Mouse (Mus musculus): ENCODE results near the gene Cadps2. TPM values are rescaled to one million over a fixed set of nuclear protein-coding genes. Genes with fewer than 3 reads are reported as not detected.

Gene Cadps2
- polyA plus RNA-seq, 1 experiment from 2014 or later = 0.23 TPM

- 55% methylated on average over 15 of the region's 15 CpGs for WGBS
Observed at GRCm38 (mm10) chr6:23280811-23281513, 558.3 kb downstream of the Cadps2 start.

GRCm38 (mm10) chr6:23273483-23273882 is 565.7 kb downstream of the Cadps2 start:
- 77% methylated on average over 4 of the region's 4 CpGs for WGBS
- Histone ChIP-seq H3K27ac (ENCODE audit: low read depth, low read length) (no peak overlapping the region), H3K36me3 (ENCODE audit: control insufficient read depth, insufficient read depth, low read length) (no peaks in the 10 kb centered on the region), H3K4me2 (no peak overlapping the region), H3K4me1 (replicated peaks; ENCODE audit: control insufficient read depth, insufficient read depth, low read length) (no peaks in the 10 kb centered on the region), H3K9me3 (ENCODE audit: control insufficient read depth, low read length) (no peaks in the 10 kb centered on the region), H3K27me3 (replicated peaks; ENCODE audit: control insufficient read depth, insufficient read depth, low read length) (peaks cover 8% of the 10 kb centered on the region), H3K9ac (ENCODE audit: low read depth, low read length) (no peak overlapping the region), H3K4me3 (ENCODE audit: low read depth, low read length) (no peak overlapping the region)
- ATAC-seq (replicated peaks; ENCODE audit: low FRiP score) (no peak), DNase-seq (ENCODE audit: low spot score) (no peak)

More at GRCm38 (mm10) chr6:23280811-23281513, 558.3 kb downstream of the Cadps2 start:
- no peaks in the 10 kb centered on the region for H3K36me3 ChIP-seq (ENCODE audit: control insufficient read depth, insufficient read depth, low read length)
- H3K4me2 ChIP-seq = no peak overlapping the region
- no peaks in the 10 kb centered on the region for H3K27me3 ChIP-seq (replicated peaks; ENCODE audit: control insufficient read depth, insufficient read depth, low read length)
- no peak overlapping the region for H3K4me3 ChIP-seq (ENCODE audit: low read depth, low read length)
- no peaks in the 10 kb centered on the region for H3K9me3 ChIP-seq (ENCODE audit: control insufficient read depth, low read length)
- no peak overlapping the region for H3K27ac ChIP-seq (ENCODE audit: low read depth, low read length)
- no peak for ATAC-seq (replicated peaks; ENCODE audit: low FRiP score)
- DNase-seq (ENCODE audit: low spot score) = no peak
- H3K9ac ChIP-seq (ENCODE audit: low read depth, low read length) = no peak overlapping the region
- no peaks in the 10 kb centered on the region for H3K4me1 ChIP-seq (replicated peaks; ENCODE audit: control insufficient read depth, insufficient read depth, low read length)

- ATAC-seq (replicated peaks; ENCODE audit: low FRiP score) (no peak), DNase-seq (ENCODE audit: low spot score) (no peak)
- H3K4me1 ChIP-seq (replicated peaks; ENCODE audit: control insufficient read depth, insufficient read depth, low read length) = no peaks in the 10 kb centered on the region
- no peak overlapping the region for H3K9ac ChIP-seq (ENCODE audit: low read depth, low read length)
- no peak overlapping the region for H3K4me3 ChIP-seq (ENCODE audit: low read depth, low read length)
- H3K27me3 ChIP-seq (replicated peaks; ENCODE audit: control insufficient read depth, insufficient read depth, low read length) = peaks cover 8% of the 10 kb centered on the region
- H3K27ac ChIP-seq (ENCODE audit: low read depth, low read length) = no peak overlapping the region
- H3K36me3 ChIP-seq (ENCODE audit: control insufficient read depth, insufficient read depth, low read length) = no peaks in the 10 kb centered on the region
- 13% methylated on average over 11 of the region's 11 CpGs for WGBS
- H3K9me3 ChIP-seq (ENCODE audit: control insufficient read depth, low read length) = no peaks in the 10 kb centered on the region
- H3K4me2 ChIP-seq = no peak overlapping the region
Observed at GRCm38 (mm10) chr6:23272979-23273378, 566.2 kb downstream of the Cadps2 start.

- Histone ChIP-seq H3K4me1 (replicated peaks; ENCODE audit: control insufficient read depth, insufficient read depth, low read length) (no peaks in the 10 kb centered on the region), H3K9me3 (ENCODE audit: control insufficient read depth, low read length) (no peaks in the 10 kb centered on the region), H3K36me3 (ENCODE audit: control insufficient read depth, insufficient read depth, low read length) (no peaks in the 10 kb centered on the region), H3K4me2 (no peak overlapping the region), H3K27me3 (replicated peaks; ENCODE audit: control insufficient read depth, insufficient read depth, low read length) (peaks cover 8% of the 10 kb centered on the region), H3K9ac (ENCODE audit: low read depth, low read length) (no peak overlapping the region), H3K27ac (ENCODE audit: low read depth, low read length) (no peak overlapping the region), H3K4me3 (ENCODE audit: low read depth, low read length) (no peak overlapping the region)
- ATAC-seq (replicated peaks; ENCODE audit: low FRiP score) = no peak
- WGBS = 38% methylated on average over 7 of the region's 7 CpGs
- DNase-seq (ENCODE audit: low spot score) = no peak
Observed at GRCm38 (mm10) chr6:23272542-23272941, 566.7 kb downstream of the Cadps2 start.

GRCm38 (mm10) chr6:23260738-23261050 is 578.5 kb downstream of the Cadps2 start:
- H3K27ac ChIP-seq (ENCODE audit: low read depth, low read length) = no peak overlapping the region
- no peak overlapping the region for H3K4me2 ChIP-seq
- H3K4me1 ChIP-seq (replicated peaks; ENCODE audit: control insufficient read depth, insufficient read depth, low read length) = no peaks in the 10 kb centered on the region
- WGBS = 3% methylated on average over 9 of the region's 9 CpGs
- DNase-seq (ENCODE audit: low spot score) (no peak), ATAC-seq (replicated peaks; ENCODE audit: low FRiP score) (no peak)
- H3K9me3 ChIP-seq (ENCODE audit: control insufficient read depth, low read length) = no peaks in the 10 kb centered on the region
- H3K9ac ChIP-seq (ENCODE audit: low read depth, low read length) = no peak overlapping the region
- H3K27me3 ChIP-seq (replicated peaks; ENCODE audit: control insufficient read depth, insufficient read depth, low read length) = peaks cover 60% of the 10 kb centered on the region
- no peak overlapping the region for H3K4me3 ChIP-seq (ENCODE audit: low read depth, low read length)
- no peaks in the 10 kb centered on the region for H3K36me3 ChIP-seq (ENCODE audit: control insufficient read depth, insufficient read depth, low read length)

GRCm38 (mm10) chr6:23260016-23260737 is 579.0 kb downstream of the Cadps2 start:
- WGBS = 4% methylated on average over 32 of the region's 36 CpGs
- Histone ChIP-seq H3K4me3 (ENCODE audit: low read depth, low read length) (no peak overlapping the region), H3K27ac (ENCODE audit: low read depth, low read length) (no peak overlapping the region), H3K36me3 (ENCODE audit: control insufficient read depth, insufficient read depth, low read length) (no peaks in the 10 kb centered on the region), H3K4me2 (no peak overlapping the region), H3K9ac (ENCODE audit: low read depth, low read length) (no peak overlapping the region), H3K9me3 (ENCODE audit: control insufficient read depth, low read length) (no peaks in the 10 kb centered on the region), H3K27me3 (replicated peaks; ENCODE audit: control insufficient read depth, insufficient read depth, low read length) (peaks cover 65% of the 10 kb centered on the region), H3K4me1 (replicated peaks; ENCODE audit: control insufficient read depth, insufficient read depth, low read length) (no peaks in the 10 kb centered on the region)
- ATAC-seq (replicated peaks; ENCODE audit: low FRiP score) (no peak), DNase-seq (ENCODE audit: low spot score) (no peak)

GRCm38 (mm10) chr6:23257981-23258380 is 581.2 kb downstream of the Cadps2 start:
- Histone ChIP-seq H3K4me3 (ENCODE audit: low read depth, low read length) (no peak overlapping the region), H3K9ac (ENCODE audit: low read depth, low read length) (no peak overlapping the region), H3K4me1 (replicated peaks; ENCODE audit: control insufficient read depth, insufficient read depth, low read length) (no peaks in the 10 kb centered on the region), H3K36me3 (ENCODE audit: control insufficient read depth, insufficient read depth, low read length) (no peaks in the 10 kb centered on the region), H3K27me3 (replicated peaks; ENCODE audit: control insufficient read depth, insufficient read depth, low read length) (peaks cover 87% of the 10 kb centered on the region), H3K4me2 (no peak overlapping the region), H3K9me3 (ENCODE audit: control insufficient read depth, low read length) (no peaks in the 10 kb centered on the region), H3K27ac (ENCODE audit: low read depth, low read length) (no peak overlapping the region)
- ATAC-seq (replicated peaks; ENCODE audit: low FRiP score) (no peak), DNase-seq (ENCODE audit: low spot score) (no peak)
- 24% methylated on average over 3 of the region's 3 CpGs for WGBS

- no peak overlapping the region for H3K9ac ChIP-seq (ENCODE audit: low read depth, low read length)
- no peak overlapping the region for H3K4me2 ChIP-seq
- H3K27ac ChIP-seq (ENCODE audit: low read depth, low read length) = no peak overlapping the region
- H3K36me3 ChIP-seq (ENCODE audit: control insufficient read depth, insufficient read depth, low read length) = no peaks in the 10 kb centered on the region
- 3% methylated on average over 8 of the region's 8 CpGs for WGBS
- no peak overlapping the region for H3K4me3 ChIP-seq (ENCODE audit: low read depth, low read length)
- no peaks in the 10 kb centered on the region for H3K9me3 ChIP-seq (ENCODE audit: control insufficient read depth, low read length)
- no peak for ATAC-seq (replicated peaks; ENCODE audit: low FRiP score)
- DNase-seq (ENCODE audit: low spot score) = no peak
- H3K27me3 ChIP-seq (replicated peaks; ENCODE audit: control insufficient read depth, insufficient read depth, low read length) = peaks cover 90% of the 10 kb centered on the region
- no peaks in the 10 kb centered on the region for H3K4me1 ChIP-seq (replicated peaks; ENCODE audit: control insufficient read depth, insufficient read depth, low read length)
Observed at GRCm38 (mm10) chr6:23255161-23255560, 584.1 kb downstream of the Cadps2 start.

- Histone ChIP-seq H3K4me1 (replicated peaks; ENCODE audit: control insufficient read depth, insufficient read depth, low read length) (no peaks in the 10 kb centered on the region), H3K27me3 (replicated peaks; ENCODE audit: control insufficient read depth, insufficient read depth, low read length) (peaks cover 90% of the 10 kb centered on the region), H3K4me3 (ENCODE audit: low read depth, low read length) (no peak overlapping the region), H3K36me3 (ENCODE audit: control insufficient read depth, insufficient read depth, low read length) (no peaks in the 10 kb centered on the region), H3K4me2 (no peak overlapping the region), H3K27ac (ENCODE audit: low read depth, low read length) (no peak overlapping the region), H3K9ac (ENCODE audit: low read depth, low read length) (no peak overlapping the region), H3K9me3 (ENCODE audit: control insufficient read depth, low read length) (no peaks in the 10 kb centered on the region)
- WGBS = 4% methylated on average over 11 of the region's 11 CpGs
- DNase-seq (ENCODE audit: low spot score) (no peak), ATAC-seq (replicated peaks; ENCODE audit: low FRiP score) (no peak)
Observed at GRCm38 (mm10) chr6:23254644-23255043, 584.6 kb downstream of the Cadps2 start.
